In the genomic region with DNA sequence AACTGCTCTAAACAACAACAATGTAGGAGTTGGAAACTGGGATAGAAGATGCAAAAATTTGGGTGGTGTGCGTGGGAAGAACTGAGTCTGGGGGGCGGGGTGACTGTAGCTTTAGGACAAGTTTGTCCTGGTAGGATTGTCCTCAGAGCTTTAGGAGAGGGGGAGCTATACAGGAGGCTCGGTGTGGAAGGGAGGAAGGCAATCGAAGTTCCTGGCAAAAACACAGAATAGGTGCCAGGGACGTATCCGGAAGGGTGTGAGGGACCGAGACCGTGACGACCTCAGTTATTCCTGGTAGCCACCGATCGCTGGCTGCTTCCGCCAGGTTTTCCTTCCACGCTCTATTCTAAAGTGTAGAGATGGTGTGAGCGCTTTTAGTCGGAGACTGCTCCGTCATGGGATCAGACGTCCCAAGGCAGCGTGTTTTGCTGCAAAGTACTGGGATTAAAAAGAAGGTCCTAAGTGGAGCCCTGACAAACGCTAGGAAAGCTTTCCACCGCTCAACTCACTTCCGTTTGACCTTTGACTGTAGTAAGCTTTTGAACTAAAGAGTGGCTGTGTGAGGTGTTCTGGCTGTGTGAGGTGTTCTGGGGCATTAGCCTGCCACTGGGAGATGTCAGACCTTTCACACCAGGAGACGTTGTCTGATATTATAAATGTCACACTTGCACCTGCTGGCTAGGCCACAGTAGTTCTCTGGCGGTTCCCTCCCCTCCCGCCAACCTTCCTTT, we compare ENCODE assay signal across 10 mouse cellular contexts. TPM values are rescaled to one million over a fixed set of nuclear protein-coding genes. Genes with fewer than 3 reads are reported as not detected.
A peak's percentile ranks its signal among the peaks of the same experiment; 100 is the strongest.
DNase-seq lines count a peak whose midpoint lies in the region; ATAC-seq and TF ChIP-seq lines count a peak whose summit lies in the region.
"Had no signal": no experiment of that assay in that cellular context is flagged by ENCODE, and none has a peak within 500 bp of the region (broad histone marks: within the 10 kb centered on the region; RNA-seq: fewer than 3 reads in every experiment).

No protein-coding gene starts in this region.

- no peak for DNase-seq in heart, postnatal 0 days (ENCODE audit: low spot score)
- DNase-seq in heart, adult 11 months, result no peak
- DNase-seq in embryonic facial prominence, embryonic 11.5 days (ENCODE audit: low spot score), result no peak
- peak; percentile 65 for DNase-seq in intestine, embryonic 14.5 days (ENCODE audit: low spot score)
- DNase-seq in urinary bladder, adult 18-20 months (ENCODE audit: low spot score in 2 of 2), result no peak
- no peak for DNase-seq in cerebellum, adult 18-20 months
- no peak for DNase-seq in left cerebral cortex, adult 18-20 months (ENCODE audit: low spot score in 2 of 2)

- H3K4me3 ChIP-seq in heart, postnatal 0 days (ENCODE audit: low read depth, low read length), result peak overlapping the region; percentile 50
- H3K4me3 ChIP-seq in embryonic facial prominence, embryonic 11.5 days (ENCODE audit: low read depth, low read length), result peak overlapping the region; percentile 58
- peak overlapping the region; percentile 41 for H3K4me3 ChIP-seq in intestine, embryonic 14.5 days (ENCODE audit: low read depth, low read length)
- peak overlapping the region; percentile 69 for H3K4me3 ChIP-seq in midbrain, embryonic 16.5 days (ENCODE audit: low read depth, low read length)

- WGBS in heart, postnatal 0 days, result 29% methylated on average over 24 of the region's 24 CpGs
- WGBS in embryonic facial prominence, embryonic 11.5 days, result 8% methylated on average over 24 of the region's 24 CpGs
- 13% methylated on average over 24 of the region's 24 CpGs for WGBS in intestine, embryonic 14.5 days
- WGBS in midbrain, embryonic 16.5 days, result 5% methylated on average over 24 of the region's 24 CpGs

- ATAC-seq in heart, postnatal 0 days (ENCODE audit: insufficient read depth, low read depth), result no peak
- 0 out of 2 replicates have a peak, but pooled peaks have one; percentile 12 for ATAC-seq in embryonic facial prominence, embryonic 11.5 days (replicated peaks; ENCODE audit: insufficient number of reproducible peaks, low FRiP score, low TSS enrichment, low read depth)
- 0 out of 2 replicates have a peak, but pooled peaks have one; percentile 18 for ATAC-seq in intestine, embryonic 14.5 days (replicated peaks; ENCODE audit: low FRiP score, low TSS enrichment, low read depth)
- peak; percentile 12; the same call in 1 of the 2 replicates for ATAC-seq in midbrain, embryonic 16.5 days

- peaks cover 46% of the 10 kb centered on the region for H3K27me3 ChIP-seq in heart, postnatal 0 days (ENCODE audit: control insufficient read depth, insufficient read depth, low read length)
- H3K27me3 ChIP-seq in embryonic facial prominence, embryonic 11.5 days (ENCODE audit: control insufficient read depth, insufficient read depth, low read length), result peaks cover 35% of the 10 kb centered on the region
- peaks cover 45% of the 10 kb centered on the region for H3K27me3 ChIP-seq in intestine, embryonic 14.5 days (replicated peaks; ENCODE audit: control insufficient read depth, insufficient read depth, low read length)
- peaks cover 23% of the 10 kb centered on the region for H3K27me3 ChIP-seq in midbrain, embryonic 16.5 days (ENCODE audit: control insufficient read depth, insufficient read depth, low read depth, low read length)

- peaks cover 5% of the 10 kb centered on the region for H3K4me1 ChIP-seq in heart, postnatal 0 days (ENCODE audit: control insufficient read depth, insufficient read depth)
- peaks cover 3% of the 10 kb centered on the region for H3K4me1 ChIP-seq in embryonic facial prominence, embryonic 11.5 days (ENCODE audit: control insufficient read depth, insufficient read depth, low read length)
- H3K4me1 ChIP-seq in intestine, embryonic 14.5 days (replicated peaks; ENCODE audit: control insufficient read depth, insufficient read depth, low read length), result no peaks in the 10 kb centered on the region; the same call in 1 of the 2 replicates
- peaks cover 12% of the 10 kb centered on the region for H3K4me1 ChIP-seq in midbrain, embryonic 16.5 days (ENCODE audit: control insufficient read depth, insufficient read depth, low read length)

- H3K36me3 ChIP-seq in heart, postnatal 0 days (replicated peaks; ENCODE audit: control insufficient read depth, insufficient read depth, low read length), result no peaks in the 10 kb centered on the region
- H3K36me3 ChIP-seq in embryonic facial prominence, embryonic 11.5 days (replicated peaks; ENCODE audit: control insufficient read depth, insufficient read depth, low read depth, low read length), result no peaks in the 10 kb centered on the region
- H3K36me3 ChIP-seq in intestine, embryonic 14.5 days (ENCODE audit: control insufficient read depth, insufficient read depth, low read length), result no peaks in the 10 kb centered on the region
- no peaks in the 10 kb centered on the region for H3K36me3 ChIP-seq in midbrain, embryonic 16.5 days (ENCODE audit: control insufficient read depth, insufficient read depth, low read length)

- no peak overlapping the region for H3K27ac ChIP-seq in heart, postnatal 0 days (ENCODE audit: low read depth)
- no peak overlapping the region for H3K27ac ChIP-seq in embryonic facial prominence, embryonic 11.5 days (replicated peaks; ENCODE audit: low read depth, low read length)
- H3K27ac ChIP-seq in intestine, embryonic 14.5 days (ENCODE audit: low read depth), result no peak overlapping the region
- no peak overlapping the region for H3K27ac ChIP-seq in midbrain, embryonic 16.5 days (ENCODE audit: low read length)

- TF ChIP-seq CTCF in heart, postnatal 0 days (IDR thresholded peaks at IDR 0.05; ENCODE audit: low read depth), result no peak

- TF ChIP-seq EP300 in heart, postnatal 0 days (IDR thresholded peaks at IDR 0.05; ENCODE audit: low read depth), result no peak

- H3K9ac ChIP-seq in heart, postnatal 0 days (replicated peaks; ENCODE audit: low read depth, low read length), result no peak overlapping the region
- H3K9ac ChIP-seq in embryonic facial prominence, embryonic 11.5 days (replicated peaks; ENCODE audit: low read length), result no peak overlapping the region
- H3K9ac ChIP-seq in intestine, embryonic 14.5 days (ENCODE audit: low read length), result no peak overlapping the region; the same call in 1 of the 2 replicates
- peak overlapping the region; percentile 79; the same call in 1 of the 2 replicates for H3K9ac ChIP-seq in midbrain, embryonic 16.5 days (ENCODE audit: low read depth, low read length)

- 0 out of 2 replicates have a peak, but pooled peaks cover 1% of the 10 kb centered on the region for H3K9me3 ChIP-seq in heart, postnatal 0 days (replicated peaks; ENCODE audit: control insufficient read depth, low read length)
- no peaks in the 10 kb centered on the region for H3K9me3 ChIP-seq in embryonic facial prominence, embryonic 11.5 days (replicated peaks; ENCODE audit: control insufficient read depth, low read length)
- no peaks in the 10 kb centered on the region for H3K9me3 ChIP-seq in intestine, embryonic 14.5 days (ENCODE audit: control insufficient read depth, low read length)
- H3K9me3 ChIP-seq in midbrain, embryonic 16.5 days (replicated peaks; ENCODE audit: control insufficient read depth, low read length, poor library complexity, severe bottlenecking), result 0 out of 2 replicates have a peak, but pooled peaks cover 2% of the 10 kb centered on the region

- peak overlapping the region; percentile 83; the same call in 1 of the 2 replicates for H3K4me2 ChIP-seq in heart, postnatal 0 days (ENCODE audit: low read depth, low read length)
- H3K4me2 ChIP-seq in embryonic facial prominence, embryonic 11.5 days (ENCODE audit: low read depth, low read length), result peak overlapping the region; percentile 98
- peak overlapping the region; percentile 70 for H3K4me2 ChIP-seq in intestine, embryonic 14.5 days (ENCODE audit: low read length)
- peak overlapping the region; percentile 91 for H3K4me2 ChIP-seq in midbrain, embryonic 16.5 days (ENCODE audit: low read length)

RNA-seq across cellular contexts. Expression of a gene that starts 1.3 kb away (rescaled TPM):
- total RNA-seq in heart, postnatal 0 days (2014; rRNA removed; ENCODE audit: low replicate concordance), result not detected in 2 replicates
- not detected in 2 replicates for polyA plus RNA-seq in heart, postnatal 0 days (2015; fragmentation: Nextera tagmentation; extraction: Ambion mirVana)
- 0.25 and 0.40 TPM in 2 replicates for polyA plus RNA-seq in embryonic facial prominence, embryonic 11.5 days (2014; fragmentation: Nextera tagmentation; extraction: Ambion mirVana)
- polyA plus RNA-seq in intestine, embryonic 14.5 days (2014; fragmentation: Nextera tagmentation; extraction: Ambion mirVana), result 3.5 and 4.6 TPM in 2 replicates
- polyA plus RNA-seq in midbrain, embryonic 16.5 days (2015; fragmentation: Nextera tagmentation; extraction: Ambion mirVana), result 6.8 and 10.1 TPM in 2 replicates
- 10 to 100 TPM; 10.8 to 10.9 TPM for total RNA-seq in left cerebral cortex, adult 18-20 months (2021)
- total RNA-seq: MEL had no signal

RNA-seq across cellular contexts. Expression of a gene that starts 17.2 kb away (rescaled TPM):
- total RNA-seq in heart, postnatal 0 days (2014; rRNA removed; ENCODE audit: low replicate concordance), result 58.3 and 101 TPM in 2 replicates
- 110 and 116 TPM in 2 replicates for polyA plus RNA-seq in heart, postnatal 0 days (2015; fragmentation: Nextera tagmentation; extraction: Ambion mirVana)
- polyA plus RNA-seq in embryonic facial prominence, embryonic 11.5 days (2014; fragmentation: Nextera tagmentation; extraction: Ambion mirVana), result 244 and 245 TPM in 2 replicates
- 160 and 174 TPM in 2 replicates for polyA plus RNA-seq in intestine, embryonic 14.5 days (2014; fragmentation: Nextera tagmentation; extraction: Ambion mirVana)
- 198 TPM in 2 replicates for polyA plus RNA-seq in midbrain, embryonic 16.5 days (2015; fragmentation: Nextera tagmentation; extraction: Ambion mirVana)
- 100 to 1,000 TPM; 114 to 115 TPM for total RNA-seq in left cerebral cortex, adult 18-20 months (2021)

RNA-seq across cellular contexts. Expression of a gene that starts 30.4 kb away (rescaled TPM):
- total RNA-seq in heart, postnatal 0 days (2014; rRNA removed; ENCODE audit: low replicate concordance), result not detected in 2 replicates
- not detected in 2 replicates for polyA plus RNA-seq in heart, postnatal 0 days (2015; fragmentation: Nextera tagmentation; extraction: Ambion mirVana)
- not detected in 2 replicates for polyA plus RNA-seq in embryonic facial prominence, embryonic 11.5 days (2014; fragmentation: Nextera tagmentation; extraction: Ambion mirVana)
- polyA plus RNA-seq in intestine, embryonic 14.5 days (2014; fragmentation: Nextera tagmentation; extraction: Ambion mirVana), result not detected in 2 replicates
- 0.55 and 0.67 TPM in 2 replicates for polyA plus RNA-seq in midbrain, embryonic 16.5 days (2015; fragmentation: Nextera tagmentation; extraction: Ambion mirVana)
- under 1 TPM; 0.37 to 0.79 TPM for total RNA-seq in left cerebral cortex, adult 18-20 months (2021)
- total RNA-seq: common myeloid progenitor, adult 5-6 weeks; MEL had no signal
